Mouse (Mus musculus) left cerebral cortex, adult 18-20 months (tissue): ENCODE measurements at regions not wholly inside any gene's neighbourhood (a gene's known extent, or its start where the extent isn't known, plus 50 kb on each side); places are given as distances from the start of the nearest gene placed in this dataset.
A peak's percentile ranks its signal among the peaks of the same experiment; 100 is the strongest.

Experiments used
- DNase-seq, 2 experiments: peaks; one replicate each; pipeline ENCODE4 v3.0.0; 2021 to 2022; ENCODE audit warnings: low spot score in 2 of 2, mixed read lengths in 1 of 2

DNA sequence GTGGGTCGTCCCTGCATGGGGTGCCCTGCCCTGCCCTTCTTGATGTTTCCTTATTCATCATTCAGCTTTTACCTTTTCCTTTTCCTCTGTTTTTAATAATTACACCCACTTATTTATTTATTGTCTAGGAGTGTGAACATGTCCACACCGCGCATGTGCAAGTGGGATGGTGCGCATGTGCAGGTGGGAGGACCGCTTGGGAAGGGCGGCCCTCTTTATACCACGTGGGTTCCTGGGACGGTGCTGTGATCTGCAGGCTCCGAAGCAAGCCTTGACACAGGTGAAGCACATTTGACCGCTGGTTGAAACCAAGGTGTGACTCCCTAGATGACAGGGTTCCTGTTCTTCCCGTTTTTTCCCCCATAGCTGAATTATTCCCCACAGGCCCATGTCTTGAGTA, 60.0 kb downstream of the Syf2 start:
- DNase-seq: no peak

DNA sequence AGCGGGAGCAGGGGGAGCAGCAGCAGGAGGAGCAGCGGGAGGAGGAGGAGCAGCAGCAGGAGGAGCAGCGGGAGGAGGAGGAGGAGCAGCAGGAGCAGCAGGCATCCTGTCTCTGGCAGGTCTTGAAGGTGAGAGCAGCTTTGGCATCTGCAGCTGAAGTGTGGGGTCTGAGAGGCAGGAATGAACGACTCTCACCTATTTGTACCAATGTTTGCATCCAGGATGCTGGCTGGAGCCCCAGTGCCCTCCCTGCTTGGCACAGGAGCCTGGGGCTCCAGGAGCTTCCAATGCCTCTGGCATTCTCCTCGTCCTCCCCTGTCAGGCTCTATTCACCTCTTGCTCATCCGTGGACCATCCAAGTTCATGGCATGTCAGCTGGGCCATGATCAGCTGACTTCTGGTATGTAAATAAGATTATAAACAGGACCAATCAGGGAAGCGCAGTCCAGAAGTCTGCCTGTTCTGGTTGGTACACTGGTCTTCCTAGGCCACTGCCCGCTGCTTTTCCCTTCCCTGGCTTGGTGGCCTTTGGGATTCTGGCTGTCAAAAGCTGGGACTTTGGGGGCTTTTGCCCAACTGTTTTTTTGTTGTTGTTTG, 62.9 kb downstream of the Syf2 start:
- DNase-seq: no peak

- DNase-seq: peak in 1 of 2 experiments; percentile 14
Observed at GRCm38 (mm10) chr4:134994205-134994604, 63.5 kb downstream of the Syf2 start.

- DNase-seq: no peak
Observed at GRCm38 (mm10) chr4:134994648-134995047, 64.0 kb downstream of the Syf2 start.

DNA sequence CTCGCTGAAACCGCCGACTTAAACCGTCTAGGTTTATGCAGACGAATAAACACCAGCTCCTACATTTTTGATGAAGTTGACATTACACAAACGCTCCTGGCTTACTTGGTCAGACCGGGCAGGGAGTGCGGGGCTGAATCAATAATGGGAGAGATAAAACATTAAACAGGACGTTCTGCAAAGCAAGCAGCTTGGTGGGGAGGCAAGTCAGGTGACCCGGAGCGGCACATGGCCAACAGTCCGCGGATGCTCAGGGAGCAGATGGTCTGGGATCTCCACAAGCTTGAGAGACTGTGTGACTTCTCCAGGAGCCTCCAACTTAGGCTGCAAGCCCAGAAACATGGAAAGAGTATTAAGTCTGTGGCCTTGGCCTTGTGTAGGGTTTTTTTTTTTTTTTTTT, 64.4 kb downstream of the Syf2 start:
- no peak for DNase-seq

DNA sequence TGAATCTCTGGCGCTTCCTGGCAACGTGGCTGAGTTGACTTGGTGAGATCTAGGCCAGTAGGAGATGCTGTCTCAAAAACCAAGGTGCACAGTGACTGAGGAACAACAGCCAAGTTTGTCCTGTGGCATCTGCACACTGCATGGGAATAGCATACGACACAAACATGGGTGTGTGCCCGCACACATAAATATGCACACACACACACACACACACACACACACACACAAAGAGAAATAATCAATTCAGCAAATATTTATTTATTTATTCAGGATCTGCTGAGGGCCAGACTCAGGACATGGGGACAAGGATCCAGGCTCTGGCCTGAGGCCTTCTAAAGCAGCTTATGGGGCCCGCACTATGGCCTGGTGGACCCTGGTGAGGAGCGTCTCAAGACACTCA, 65.4 kb downstream of the Syf2 start:
- DNase-seq: no peak

- DNase-seq: no peak
Observed at GRCm38 (mm10) chr4:134997461-134998434, 67.0 kb downstream of the Syf2 start.

DNA sequence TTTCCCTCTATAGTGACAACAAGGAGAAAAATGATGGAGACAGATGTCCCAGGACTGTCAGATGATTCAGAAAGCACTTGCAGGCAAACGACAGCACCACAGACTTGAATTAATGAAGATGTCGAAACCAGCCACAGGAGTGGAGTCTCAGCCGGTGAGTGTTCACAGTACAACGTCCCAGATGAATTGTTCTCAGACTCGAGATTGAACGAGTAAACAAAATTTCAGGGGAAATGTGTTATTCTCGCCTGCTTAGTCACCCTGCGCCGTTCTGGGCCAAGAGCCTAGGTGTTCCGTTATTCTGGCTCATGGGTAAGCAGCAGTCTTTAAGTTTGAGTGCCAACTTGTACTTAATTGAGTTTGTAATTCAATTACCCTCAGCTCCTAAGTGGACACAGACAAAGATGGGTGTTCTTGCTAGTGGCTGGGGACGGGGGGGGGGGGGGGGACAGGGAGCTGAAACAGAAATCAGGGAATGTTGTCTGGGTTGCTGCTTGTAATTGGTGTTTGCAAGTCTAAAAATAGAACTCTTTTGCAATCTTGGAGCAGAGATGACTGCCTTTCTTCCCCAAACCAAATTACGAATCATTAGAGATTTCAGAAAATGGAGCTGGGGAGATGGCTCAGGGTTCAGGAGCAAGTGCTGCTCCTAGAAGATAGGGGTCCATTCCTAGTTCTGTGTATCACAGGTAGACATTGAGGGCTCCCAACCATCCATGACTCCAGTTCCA, 68.4 kb downstream of the Syf2 start:
- no peak for DNase-seq

GRCm38 (mm10) chr4:135002091-135002925, 71.6 kb downstream of the Syf2 start:
- no peak for DNase-seq

- DNase-seq: no peak
Observed at GRCm38 (mm10) chr4:135011365-135011764, 80.7 kb downstream of the Syf2 start.

DNA sequence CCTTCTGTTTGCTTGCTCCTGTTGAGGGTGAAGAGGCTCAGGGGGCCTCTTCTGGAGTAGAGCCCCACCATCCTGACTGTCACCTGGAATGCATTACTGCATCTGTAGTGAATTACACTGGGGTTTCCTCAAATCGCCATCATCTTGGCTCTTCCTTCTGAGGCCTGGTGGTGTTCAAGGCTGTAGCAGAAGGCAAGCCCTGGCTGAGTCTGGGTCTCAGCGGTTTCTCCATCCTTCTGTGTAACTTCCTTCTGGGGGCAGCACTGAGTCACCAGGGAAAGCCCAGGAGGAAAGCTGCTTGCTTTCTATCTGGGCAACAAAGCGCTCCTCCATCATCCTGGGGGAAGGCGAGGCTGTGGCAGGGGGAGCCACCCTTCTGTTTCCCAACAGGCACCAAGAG, 82.2 kb downstream of the Syf2 start:
- DNase-seq: no peak

DNA sequence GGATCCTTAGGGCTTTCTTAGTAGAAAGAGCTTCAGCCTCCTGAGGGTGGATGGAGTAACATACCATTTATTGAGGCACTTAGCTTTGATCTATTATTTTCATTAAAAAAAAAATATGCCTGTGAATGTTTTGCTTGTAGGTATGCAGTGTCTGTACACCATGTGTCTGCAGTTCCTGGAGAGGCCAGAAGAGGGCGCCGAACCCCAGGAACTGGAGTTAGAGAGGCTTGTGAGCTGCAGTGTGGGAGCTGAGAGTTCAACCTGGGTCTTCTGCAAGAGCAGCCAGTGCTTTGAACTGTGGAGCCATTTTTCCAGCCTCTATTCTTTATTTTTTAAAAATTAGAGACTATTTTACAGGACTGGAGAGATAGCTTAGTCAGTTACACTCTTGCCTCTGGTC, 83.2 kb downstream of the Syf2 start:
- DNase-seq: no peak

- peak; percentile 30 to 50 for DNase-seq
Observed at GRCm38 (mm10) chr4:135018018-135018417, 87.3 kb downstream of the Syf2 start.

DNA sequence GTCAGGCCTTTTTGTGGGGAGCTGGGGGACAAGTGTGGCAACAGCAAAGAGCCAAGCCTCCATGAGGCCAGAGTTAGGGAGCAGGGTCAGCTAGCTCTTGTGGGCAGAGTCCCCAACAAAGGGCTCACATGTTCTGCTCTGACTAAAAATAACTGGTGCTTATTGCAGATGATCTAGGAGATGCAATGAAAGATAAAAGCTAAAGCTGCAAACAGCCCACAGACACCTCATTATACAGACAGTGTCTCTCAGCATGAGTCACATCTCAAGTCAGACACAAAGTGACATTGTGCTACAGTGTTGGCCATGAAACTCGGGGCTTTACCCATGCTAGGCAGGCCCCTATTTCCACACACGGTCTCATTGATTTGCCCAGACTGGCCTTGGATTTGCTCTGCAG, 88.4 kb downstream of the Syf2 start:
- DNase-seq: no peak

DNA sequence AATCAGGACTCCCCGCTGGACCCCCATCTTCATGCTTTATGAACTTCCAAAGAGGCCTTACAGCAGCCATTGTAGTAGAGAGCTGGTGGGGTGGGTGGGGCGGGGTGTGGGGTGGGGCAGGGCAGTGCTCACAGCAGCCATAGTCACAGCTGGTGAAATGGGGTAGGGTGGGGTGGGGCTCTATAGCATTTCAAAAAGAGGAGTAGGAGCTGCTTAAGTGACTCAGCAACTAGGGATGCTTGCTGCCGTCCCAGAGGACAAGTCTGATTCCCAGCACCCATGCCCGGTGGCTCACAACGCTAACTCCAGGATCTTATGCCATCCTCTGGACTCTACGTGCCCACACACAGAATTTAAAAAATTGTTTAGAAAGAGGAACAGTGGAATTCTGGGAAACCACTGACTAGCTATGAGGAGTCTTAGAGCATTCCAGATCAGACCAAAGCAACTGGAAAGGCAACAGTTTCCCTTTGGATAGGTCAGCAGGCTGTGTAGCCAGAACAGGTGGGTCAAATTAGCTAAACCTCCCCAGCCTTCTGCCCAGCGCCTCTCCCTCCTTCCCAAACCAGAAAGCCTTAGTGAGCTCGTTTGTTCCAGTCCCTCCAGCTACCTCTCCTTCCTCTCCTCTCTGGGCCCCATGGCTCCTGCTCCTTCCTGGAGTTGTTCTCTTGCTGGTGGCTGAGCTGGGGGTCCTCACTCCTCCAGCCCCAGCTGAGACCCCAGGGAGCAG, 89.7 kb downstream of the Syf2 start:
- DNase-seq: no peak

GRCm38 (mm10) chr4:135023200-135023599, 92.5 kb downstream of the Syf2 start:
- DNase-seq: no peak

- no peak for DNase-seq
Observed at GRCm38 (mm10) chr4:135025802-135026201, 94.7 kb upstream of the Runx3 start.

GRCm38 (mm10) chr4:135027136-135027535, 93.3 kb upstream of the Runx3 start:
- DNase-seq: no peak

- no peak for DNase-seq
Observed at GRCm38 (mm10) chr4:135029723-135030122, 90.7 kb upstream of the Runx3 start.

DNA sequence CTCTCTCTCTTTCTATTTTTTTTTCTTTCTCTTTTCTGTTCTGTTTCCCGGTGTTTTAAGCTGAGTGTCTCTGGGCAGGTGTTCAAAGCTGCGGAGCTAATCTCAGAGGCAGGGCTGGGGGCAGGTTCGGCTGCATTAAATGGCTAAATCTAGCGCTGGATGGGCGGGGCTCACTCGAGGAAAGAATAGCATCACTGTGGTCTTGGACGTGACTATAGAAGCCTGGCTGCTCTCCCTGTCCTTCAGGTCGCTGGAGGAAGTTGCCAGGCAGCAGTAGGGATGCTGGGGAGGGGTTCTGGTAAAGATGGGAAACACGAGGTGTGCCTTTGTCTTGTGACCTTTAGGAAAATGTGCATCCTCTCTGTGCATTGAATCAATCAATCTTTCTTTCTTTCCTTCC, 88.0 kb upstream of the Runx3 start:
- peak; percentile 55 to 57 for DNase-seq
